Mouse (Mus musculus) mouse trophoblast stem cell (cell line): Measurements from ENCODE around the gene Map7d1.

ENCODE experiments used
- in situ Hi-C, 2 experiments: fragments of 300-500 bp; cut with MseI, MboI; formaldehyde crosslinking; loops; 2 replicates in 1 of 2; 3 replicates in 1 of 2; pipeline ENCODE4 v1.15.1; 2025

Gene Map7d1

DNA sequence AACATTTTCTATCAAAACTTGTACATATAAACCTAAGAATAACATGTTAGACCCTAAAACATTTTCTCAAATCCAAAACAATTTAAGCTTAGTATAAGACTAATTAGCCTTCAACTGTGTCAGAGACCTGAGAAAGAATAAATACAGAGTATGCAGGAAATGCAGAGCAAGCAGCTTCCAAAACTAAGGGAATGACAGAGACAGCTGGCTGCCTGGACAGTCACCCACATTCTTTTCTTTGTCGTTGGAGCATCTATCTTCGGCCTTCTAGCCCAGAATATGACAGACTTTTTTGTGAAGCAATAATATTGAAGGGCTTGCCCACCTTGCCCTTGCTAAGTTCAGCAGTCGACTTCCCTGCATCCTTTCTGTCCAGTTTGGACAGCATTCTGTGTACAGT is 13.1 kb upstream of the Map7d1 start:
- in situ Hi-C loops, result no loop called here

DNA sequence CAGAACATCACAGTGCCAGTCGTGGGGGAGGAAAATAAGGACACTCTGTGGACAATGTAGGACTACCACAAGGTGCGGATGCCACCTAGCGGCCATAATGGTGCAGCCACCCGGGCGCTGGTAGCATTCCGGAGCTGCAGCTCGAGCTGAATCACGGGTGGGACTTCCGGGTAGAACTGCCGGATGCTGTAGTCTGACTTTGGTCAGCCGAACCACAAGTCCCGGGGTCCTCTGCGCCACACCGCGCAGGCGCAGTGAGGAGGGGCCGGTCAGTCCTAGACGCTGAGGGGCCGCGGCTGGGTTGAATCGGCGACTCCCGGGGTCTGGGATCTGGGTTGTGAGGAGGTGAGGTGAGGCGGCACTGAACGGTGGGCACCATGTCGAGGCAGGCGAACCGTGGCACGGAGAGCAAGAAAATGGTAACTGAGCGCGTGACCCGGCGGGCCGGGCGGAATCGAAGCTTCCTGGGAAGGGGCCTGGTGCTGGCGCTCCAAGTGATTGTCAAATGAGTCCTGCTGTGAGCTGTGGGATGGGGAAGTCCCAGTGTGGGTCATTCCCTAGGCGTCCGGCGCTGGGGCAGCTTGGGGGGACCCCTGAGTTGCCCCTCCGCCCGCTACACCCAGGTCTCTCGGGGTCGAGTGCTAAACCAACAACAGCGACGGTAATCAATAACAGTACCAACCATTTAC is 6.1 kb upstream of the Map7d1 start, which contains the start of gene Trappc3:
Gene Trappc3 (plus strand): TSS at position 207 of the 689 bp plus-strand sequence.
- in situ Hi-C loops, result loop anchor here (5.0 kb wide), 1 partner anchor 35 kb away; no protein-coding TSS in a partner anchor

DNA sequence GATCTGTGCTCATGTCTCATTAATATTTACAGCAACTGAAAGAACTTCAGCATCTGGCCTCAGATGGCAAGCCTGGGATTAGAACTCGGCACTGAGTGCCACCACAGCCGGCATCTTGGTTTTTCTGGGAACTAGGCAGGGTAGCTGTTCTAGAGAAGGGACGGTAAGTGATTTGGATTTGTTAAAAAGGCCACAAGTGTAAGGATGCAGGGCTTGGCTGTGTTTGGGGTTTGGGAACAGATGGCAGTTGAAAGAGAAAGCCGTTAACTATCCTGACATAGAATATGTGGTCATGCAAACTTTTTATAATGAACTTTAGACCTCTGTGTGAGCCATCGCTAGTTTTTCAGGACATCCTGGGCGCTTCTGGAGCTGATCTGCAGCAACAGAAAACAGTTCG is 5.5 kb upstream of the Map7d1 start:
- in situ Hi-C loops, result loop anchor here (5.0 kb wide), 1 partner anchor 34 kb away; no protein-coding TSS in a partner anchor

DNA sequence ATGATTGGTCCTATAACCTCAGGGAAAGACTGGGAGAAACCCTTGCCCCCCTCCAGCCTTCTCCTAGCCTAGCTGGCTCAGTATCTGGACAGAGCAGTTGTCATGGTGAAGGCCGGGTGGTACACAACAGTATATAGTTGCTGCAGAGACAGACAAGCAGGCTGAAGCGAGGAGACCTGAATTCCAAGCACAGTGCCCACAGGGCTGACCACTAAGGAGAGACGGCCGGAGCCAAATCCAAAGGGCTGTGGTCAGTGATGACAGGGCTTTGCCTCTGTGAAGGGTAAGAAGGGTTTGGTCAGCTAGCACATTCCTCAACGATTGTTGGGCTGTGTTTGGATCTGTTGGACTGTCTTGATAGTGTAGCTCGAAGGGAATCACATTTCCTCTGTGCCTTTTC is 5.1 kb upstream of the Map7d1 start:
- in situ Hi-C loops, result loop anchor here (5.0 kb wide), 1 partner anchor 34 kb away; no protein-coding TSS in a partner anchor

DNA sequence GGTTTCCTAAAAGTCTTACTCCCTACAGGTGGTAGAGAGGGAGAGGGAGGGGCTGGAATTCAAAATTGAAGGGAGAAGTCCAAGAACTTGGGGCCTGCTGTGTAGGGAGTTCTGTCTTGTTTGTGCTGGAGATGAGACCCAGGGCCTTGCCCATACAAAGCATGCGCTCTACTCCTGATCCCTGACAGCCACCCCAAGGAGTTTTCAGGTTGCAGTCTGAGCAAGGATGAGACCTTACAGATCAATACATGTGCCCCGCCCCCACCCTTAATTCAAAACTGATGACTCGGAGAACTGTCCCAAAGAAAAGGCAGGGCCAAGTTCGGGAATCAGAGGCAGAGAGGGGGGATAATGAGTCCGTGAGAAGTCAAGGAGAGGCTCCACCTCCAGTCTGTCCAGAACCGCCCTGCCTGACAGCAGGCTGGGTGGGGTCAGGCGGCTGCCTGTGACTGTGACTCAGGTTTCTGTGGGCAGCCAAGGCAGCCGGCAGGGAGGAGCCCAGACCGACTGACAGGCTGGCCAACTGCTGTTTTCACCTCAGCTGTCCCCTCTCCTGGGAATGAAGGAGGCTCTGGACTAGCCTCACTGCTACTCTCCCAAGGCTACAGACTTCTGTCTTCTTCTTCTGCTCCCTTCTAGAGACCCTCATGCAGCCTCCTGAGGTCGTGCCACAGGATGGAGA is 4.5 kb upstream of the Map7d1 start:
- in situ Hi-C loops, result loop anchor here (5.0 kb wide), 1 partner anchor 33 kb away; no protein-coding TSS in a partner anchor

DNA sequence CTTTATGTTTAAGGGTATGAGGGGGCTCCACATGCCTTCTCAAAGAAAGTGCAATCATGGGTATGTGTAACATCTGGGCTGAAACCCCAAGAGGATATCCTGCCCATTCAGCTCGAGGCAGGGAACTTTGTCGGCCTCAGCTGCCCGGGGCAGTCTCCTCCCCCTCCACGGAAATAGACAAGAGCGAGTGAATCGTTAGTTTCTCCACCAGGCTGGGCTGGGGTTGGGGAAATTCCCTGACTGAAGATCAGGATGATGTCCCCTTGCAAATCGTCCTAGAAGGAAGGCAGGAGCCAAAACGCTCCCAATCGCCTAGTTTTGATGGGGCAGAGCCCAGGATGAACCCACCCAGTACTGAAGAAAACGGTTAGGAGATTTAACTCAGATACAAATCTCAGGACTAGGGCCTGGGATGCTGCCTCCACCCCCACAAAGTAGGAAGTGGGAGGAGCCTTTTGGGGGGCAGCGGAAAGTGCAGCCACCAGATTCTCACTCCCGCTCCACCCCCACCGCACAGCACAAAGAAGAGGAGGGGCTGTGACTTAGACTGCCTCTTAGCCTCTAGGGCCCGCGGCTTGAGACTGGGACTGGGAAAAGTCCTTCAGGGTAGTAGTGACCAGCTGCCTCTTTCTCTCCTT is 3.5 kb upstream of the Map7d1 start:
- in situ Hi-C loops, result loop anchor here (5.0 kb wide), 1 partner anchor 32 kb away; no protein-coding TSS in a partner anchor

DNA sequence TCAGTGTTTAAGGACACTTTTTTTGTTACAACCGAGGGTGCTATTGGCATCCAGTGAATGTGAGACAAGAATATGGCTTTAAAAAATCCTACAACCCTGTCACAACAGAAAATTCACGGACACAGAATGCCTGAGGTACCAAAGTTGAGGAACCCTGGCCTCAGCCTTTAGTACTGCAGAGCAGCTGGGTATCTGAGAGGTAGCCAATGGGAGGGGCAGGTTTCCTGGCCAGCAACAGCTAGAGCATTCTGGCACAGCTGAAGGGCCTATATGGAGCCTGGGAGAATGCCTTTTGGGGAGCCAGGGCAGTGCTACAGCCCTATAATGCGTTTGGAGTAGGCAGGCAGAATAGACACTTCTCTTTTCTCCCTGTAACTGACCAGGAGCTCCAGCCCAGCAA is 2.9 kb upstream of the Map7d1 start:
- in situ Hi-C loops, result no loop called here

DNA sequence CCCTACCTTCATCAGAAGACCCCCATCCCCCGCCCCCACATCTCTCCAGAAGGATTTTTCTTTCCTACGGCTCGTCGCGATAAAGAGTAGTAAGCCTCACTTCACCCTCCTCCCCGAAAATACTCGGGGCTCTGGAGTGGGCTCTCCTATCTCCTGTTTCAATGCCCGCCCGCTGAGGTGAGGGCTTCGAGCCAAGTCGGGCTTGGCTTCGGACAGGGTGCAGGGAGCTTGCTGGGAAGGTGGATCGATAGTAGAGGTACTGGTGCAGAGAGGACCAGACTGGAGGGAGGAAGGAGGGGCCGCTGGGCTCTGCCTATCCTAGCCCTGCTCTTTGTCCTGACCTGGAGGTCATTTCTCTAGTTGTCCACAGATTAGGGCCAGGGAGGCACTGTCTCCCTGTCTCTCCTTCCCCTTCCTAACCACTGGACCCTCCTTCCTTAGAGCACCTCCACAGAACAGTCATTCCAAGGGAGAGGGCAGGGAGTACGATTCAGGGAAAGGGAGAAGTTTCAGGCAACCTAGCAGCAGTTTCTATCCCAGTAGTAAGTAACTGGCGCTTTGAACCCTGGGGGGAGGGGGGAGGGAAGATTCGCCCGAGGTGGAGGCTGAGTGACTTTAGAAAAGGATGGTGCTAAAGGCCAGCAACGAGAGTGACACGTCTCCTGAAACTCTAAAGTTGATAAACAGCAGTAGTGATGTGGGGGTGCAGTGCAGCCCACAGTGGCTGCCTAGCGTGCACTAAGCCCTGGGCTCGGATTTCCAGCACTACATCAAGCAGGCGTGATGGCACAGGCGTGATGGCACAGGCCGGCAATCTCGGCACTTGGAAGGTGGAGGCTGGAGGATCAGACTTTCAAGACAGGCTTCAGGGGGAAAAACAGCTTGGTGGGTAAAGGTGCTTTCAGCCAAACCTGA is 1.1 kb upstream of the Map7d1 start:
- in situ Hi-C loops, result no loop called here

DNA sequence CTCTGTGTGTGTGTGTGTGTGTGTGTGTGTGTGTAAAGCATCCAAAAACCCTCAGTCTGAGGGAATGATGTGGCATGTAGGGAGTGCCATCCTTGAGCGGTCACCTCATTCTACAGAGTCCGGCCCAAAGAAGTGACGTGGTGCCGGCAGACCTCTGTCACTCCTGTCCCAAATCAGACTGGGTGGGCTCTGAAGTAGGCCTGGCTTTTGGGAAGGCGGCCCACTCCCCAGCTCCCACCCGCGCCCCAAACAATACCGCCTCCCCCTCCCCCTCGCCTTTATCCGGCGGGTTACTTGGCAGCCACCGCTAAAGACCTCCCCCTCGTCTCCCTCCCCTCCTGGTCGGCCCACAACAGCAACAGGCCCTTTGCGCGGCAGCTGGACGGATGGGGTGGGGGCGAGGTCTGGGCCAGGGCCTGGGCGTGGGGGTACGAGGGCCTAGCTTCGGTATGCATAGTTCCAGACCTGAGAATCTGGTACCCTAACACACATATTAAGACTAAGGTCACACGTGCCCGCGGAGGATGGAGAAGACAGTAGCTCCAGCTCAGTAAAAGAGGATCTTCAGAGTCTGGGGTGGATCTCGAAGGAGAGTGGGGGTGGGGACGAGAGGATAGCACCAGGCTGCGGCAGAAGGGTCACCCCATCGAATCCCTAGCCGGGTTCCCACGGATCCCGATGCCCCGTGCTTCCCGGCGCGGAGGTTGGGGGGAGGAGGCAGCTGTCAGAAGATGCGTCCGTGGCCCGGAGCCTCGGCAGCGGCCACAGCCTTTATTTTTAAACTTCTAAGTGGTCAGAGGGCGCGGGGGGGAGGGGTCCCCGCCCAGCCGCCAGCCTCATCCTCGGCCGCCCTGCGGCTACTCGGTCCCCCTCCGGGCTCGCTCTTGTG is 786 bp downstream of the Map7d1 start:
- in situ Hi-C loops, result no loop called here

DNA sequence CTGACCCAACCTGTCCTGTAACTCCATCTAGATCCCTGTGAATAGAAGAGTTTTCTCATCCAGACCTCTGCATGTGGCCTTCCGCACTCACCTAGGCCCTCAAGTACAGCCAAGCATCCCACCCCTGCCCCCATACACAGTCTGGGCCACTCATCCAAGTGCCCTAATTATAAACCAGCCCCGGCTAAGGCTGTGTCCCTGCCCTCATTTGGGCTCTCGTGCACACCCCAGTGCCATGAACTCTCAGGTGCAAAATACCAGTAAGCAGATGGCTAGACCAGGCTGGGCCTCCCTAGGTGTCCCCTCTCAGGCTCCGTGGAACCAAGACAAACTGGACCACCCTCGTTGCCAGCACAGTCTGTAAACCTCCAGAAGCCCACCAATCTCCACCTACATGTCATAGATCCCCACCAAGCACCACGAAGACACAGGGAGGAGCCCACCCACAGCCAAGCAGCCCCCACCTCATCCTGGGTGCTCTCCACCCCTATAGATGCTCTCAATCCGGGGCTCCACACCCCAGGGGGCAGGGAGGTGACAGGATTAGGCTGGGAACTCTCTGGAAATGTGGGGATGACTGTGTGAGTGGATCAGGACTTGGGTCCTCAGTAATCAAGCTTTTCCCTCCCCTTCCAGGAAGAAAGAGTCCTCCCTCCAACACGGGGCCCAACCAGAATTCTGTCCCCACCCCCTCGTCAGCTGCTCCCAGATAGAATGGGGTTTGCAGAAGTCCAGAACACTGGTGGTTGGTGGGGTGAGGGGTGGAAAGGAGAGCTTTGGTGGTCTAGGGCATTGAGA is 1.6 kb downstream of the Map7d1 start:
- in situ Hi-C loops, result no loop called here

DNA sequence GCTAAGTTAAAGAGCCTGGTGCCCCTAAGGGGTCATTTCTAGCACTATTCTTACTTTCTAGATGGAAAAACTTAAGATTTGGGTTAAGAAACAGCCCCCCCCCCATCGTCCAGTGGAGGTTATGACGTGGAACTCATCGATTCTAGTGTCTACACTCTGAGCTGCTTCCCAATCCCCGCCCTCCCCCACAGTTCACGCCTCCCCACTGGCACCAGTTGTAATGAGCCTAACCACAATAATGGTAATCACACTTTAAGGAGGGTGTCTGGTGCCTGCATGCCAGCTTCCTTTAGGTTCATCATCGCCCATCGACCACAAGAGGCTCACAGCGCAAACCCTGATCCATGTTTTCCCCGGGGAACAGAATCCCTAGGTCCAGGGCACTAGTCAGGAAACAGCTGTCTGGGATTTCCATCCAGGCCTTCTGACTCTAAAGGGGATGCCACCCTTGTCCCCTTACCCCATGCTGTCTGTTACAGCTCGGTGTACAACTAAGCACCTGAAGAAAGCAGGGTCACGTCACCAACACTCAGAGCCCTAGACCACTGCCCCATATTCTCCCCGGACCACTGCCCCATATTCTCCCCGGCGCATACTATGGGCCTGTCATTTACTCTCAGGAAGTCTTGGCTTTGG is 2.4 kb downstream of the Map7d1 start:
- in situ Hi-C loops, result no loop called here

DNA sequence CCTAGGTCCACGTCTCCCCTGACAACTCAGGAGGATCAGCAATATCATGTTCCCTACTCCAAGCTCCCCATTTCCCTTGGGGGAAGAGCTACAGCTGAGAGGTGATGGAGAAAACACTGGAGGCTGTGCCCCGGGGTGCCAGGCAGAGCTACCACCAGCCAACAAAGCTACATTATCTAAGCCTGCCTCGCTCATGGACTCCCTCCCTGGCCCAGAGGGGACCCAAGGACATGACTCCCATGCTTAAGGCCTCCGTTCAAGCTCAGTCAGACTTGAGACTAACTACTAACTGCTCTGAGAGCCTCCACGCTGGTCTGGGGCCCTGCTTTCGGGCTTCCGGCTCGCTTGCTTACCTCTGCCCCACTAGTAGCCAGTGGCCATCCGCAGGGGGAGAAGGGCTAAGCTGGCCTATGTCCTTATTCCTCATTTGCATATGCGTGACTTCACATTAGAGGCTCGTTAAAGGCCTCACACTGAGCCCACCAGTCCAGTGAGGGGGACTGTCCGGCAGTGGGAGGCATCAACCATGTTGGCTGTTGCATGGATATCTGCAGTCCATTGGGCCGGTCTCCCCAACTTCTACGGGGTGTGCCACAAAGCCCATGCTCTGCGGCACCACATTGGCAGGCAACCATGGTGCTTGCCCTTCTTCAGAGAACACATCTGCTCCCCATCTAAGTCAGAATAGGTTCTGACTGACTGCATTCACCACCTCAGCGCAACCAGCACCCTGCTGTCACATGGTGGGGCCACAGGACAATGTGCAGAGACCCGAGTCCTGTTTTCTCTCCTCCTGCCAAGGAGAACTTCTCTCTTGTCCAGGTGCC is 3.5 kb downstream of the Map7d1 start:
- in situ Hi-C loops, result no loop called here

DNA sequence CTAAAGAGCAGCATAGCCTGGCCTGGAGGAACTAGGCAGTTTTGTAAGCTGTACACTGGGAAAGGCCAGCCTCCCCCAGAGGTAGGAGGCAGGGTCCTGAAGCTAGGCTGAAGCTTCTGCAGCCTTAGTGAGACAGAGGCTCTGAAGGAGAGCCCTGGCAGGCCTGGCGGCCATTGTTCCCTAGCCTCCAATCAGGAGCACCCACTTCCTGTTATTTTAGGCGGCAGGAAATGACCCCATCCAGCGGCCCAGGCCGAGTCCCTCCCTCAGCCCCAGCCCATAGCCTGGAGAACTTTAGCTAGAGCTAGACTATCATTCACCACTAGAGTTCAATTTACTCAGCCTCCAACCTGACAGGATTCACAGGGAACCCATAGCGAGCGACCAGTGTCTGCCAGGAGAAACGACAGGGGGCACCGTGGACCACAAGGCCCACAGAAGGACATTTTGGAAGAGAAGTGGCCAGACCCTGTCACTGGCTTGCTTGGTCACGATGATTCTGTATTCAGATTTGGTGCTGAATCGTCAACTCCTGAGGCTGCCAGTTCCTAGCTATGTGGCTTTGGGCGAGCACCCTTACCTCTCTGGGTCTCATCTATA is 4.4 kb downstream of the Map7d1 start:
- in situ Hi-C loops, result no loop called here

DNA sequence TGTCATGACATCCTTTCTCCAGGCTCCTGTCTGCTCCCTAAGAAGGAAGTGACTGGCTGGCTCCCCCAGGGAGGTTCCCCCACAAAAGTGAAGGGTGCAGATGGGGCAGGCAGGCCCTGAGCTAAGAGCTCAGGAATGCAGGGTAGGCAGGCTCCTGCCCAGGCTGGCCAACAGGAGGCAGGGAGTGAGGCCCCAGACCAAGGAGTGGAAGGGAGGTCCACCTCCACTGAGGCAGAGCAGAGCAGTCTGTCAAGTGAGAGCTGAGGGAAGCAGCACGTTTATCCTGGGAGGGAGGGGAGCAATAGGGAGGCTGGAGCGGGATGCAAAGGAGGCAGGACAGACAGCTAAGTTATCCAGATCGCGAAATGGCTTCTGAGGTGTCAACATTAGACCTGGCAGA is 5.5 kb downstream of the Map7d1 start:
- in situ Hi-C loops, result no loop called here

DNA sequence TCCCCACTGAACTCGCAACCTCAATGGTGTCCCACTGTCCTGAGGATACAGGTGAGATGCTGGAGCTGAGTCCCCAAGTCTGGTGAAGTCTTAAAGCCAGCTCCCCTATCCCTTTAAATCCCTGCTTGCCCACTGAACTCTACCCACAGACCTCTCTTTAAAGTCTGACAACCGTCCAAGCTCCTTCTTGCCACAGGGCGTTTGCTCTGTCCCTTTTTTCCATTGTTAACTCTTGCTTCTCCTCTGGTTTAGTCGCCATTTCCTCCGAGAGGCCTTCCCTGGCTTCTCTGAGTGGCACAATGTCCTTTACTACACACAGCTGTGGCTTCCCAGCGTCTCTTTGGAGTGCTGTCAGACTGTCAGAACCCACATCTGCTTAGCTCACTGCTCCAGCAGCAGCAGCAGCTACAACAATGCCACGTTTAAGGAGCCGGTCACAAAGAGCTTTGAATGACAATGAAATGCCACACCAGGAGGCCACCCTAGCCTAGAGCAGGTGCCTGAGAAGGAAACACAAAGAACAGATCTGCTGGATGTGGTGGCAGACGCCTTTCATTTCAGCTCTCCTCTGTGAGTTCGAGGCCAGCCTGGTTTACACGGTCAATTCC is 7.8 kb downstream of the Map7d1 start:
- in situ Hi-C loops, result no loop called here

DNA sequence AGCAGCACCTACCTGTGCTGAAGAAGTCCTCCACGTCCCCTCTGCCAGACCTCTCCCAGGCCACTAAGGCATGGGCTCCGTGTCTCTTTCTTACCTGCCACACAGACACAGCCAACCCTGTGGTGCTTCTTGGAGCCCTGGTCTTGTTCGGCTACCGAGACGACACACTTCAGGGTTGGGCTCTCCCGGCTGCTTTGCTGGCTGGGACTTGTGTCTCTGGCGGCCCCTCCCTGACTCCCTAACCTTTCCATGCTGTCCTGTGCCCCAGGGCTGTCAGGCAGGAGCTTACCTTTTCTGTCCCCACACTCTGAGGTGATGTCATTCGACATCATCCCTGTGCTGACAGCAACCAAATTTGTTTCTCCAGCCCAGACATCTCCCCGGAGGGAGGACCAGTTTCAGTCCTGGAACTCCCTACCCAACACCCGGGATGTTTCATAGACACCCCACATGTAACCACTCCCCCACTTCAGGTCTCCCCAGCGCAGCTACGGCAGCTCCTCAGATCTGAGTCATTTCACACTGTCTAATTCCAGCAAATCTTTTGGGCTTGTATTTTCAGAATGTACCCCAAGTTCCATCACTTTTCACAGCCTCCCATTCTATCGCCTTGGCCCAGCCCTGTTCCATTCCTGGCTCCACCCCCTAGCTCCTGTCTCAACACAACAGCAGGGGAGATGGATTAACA is 9.8 kb downstream of the Map7d1 start:
- in situ Hi-C loops, result no loop called here

DNA sequence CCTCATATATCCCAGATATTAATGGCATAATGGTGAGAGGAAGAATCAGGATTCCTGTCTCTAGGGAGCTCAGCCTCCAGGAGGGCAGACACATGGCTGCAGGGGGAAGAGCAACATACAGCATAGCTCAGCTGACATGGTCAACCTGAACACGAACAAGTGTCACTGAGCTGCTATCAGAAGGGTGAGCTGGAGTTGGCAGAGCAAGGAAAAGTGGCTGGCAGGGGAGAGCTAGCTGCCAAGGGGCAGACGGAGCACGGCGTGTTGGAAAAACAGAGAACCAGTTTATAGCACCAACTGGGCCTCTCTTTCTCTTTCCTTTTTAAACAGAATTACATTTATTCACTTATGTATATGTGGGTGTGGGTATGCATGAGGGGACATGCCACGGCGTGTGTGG is 13.6 kb downstream of the Map7d1 start:
- in situ Hi-C loops, result no loop called here
